Mouse (Mus musculus) midbrain, embryonic 11.5 days (tissue): Measurements from ENCODE around the gene Gspt1. TPM values are rescaled to one million over a fixed set of nuclear protein-coding genes. Genes with fewer than 3 reads are reported as not detected.

Experiments
- ATAC-seq: fragments of 200-750 bp; cut with Nextera tagmentation; 2 replicates; pipeline ENCODE4 v1.8.0; 2017; ENCODE audit warnings: moderate TSS enrichment, moderate library complexity; ENCODE audit not compliant: low FRiP score
- DNase-seq: peaks from one replicate; pipeline ENCODE4 v3.0.0; 2015; ENCODE audit warnings: low spot score; ENCODE audit errors: missing footprints
- H3K27ac ChIP-seq: fragments of 300-500 bp; sonication (generic); 2 replicates; pipeline ENCODE4 v1.5.1; 2014; ENCODE audit warnings: low read depth, low read length
- H3K27me3 ChIP-seq: fragments of 300-500 bp; sonication (generic); 2 replicates; pipeline ENCODE4 v1.6.1; 2014; ENCODE audit warnings: mild to moderate bottlenecking, low read length, moderate library complexity, mixed read lengths; ENCODE audit not compliant: control insufficient read depth, insufficient read depth
- H3K36me3 ChIP-seq: fragments of 300-500 bp; sonication (generic); 2 replicates; pipeline ENCODE4 v1.6.1; 2014; ENCODE audit warnings: mild to moderate bottlenecking, low read length, moderate library complexity, mixed read lengths; ENCODE audit not compliant: control insufficient read depth, insufficient read depth
- H3K4me1 ChIP-seq: fragments of 300-500 bp; sonication (generic); 2 replicates; pipeline ENCODE4 v1.6.1; 2014; ENCODE audit warnings: low read length; ENCODE audit not compliant: control insufficient read depth, insufficient read depth
- H3K4me2 ChIP-seq: fragments of 300-500 bp; sonication (generic); 2 replicates; pipeline ENCODE4 v1.6.1; 2014; ENCODE audit warnings: mild to moderate bottlenecking, moderate library complexity
- H3K4me3 ChIP-seq: fragments of 300-500 bp; sonication (generic); 2 replicates; pipeline ENCODE4 v1.5.1; 2014; ENCODE audit warnings: low read depth, low read length
- H3K9ac ChIP-seq: fragments of 300-500 bp; sonication (generic); 2 replicates; pipeline ENCODE4 v1.6.1; 2014; ENCODE audit warnings: low read length
- H3K9me3 ChIP-seq: fragments of 300-500 bp; sonication (generic); 2 replicates; pipeline ENCODE4 v1.6.1; 2016; ENCODE audit warnings: low read length; ENCODE audit not compliant: control insufficient read depth
- WGBS: fragments of 180-500 bp; shearing (Covaris S2); extraction: QIAGEN DNeasy Blood & Tissue Kit; methylation state at CpG from one replicate; pipeline ENCODE4 v1.1.7; 2014; 5-methylcytosine and 5-hydroxymethylcytosine counted together
- microRNA counts: library from miRNA; unstranded; fragments of <30 nt; microRNA quantifications from one replicate; lab custom pipeline; 2015
- microRNA-seq: library from miRNA; unstranded; fragments of <30 nt; microRNA quantifications from one replicate; pipeline ENCODE4, GENCODE M21; 2017
- polyA plus RNA-seq: library from polyadenylated mRNA; unstranded; fragments of >200 nt; fragmentation: Nextera tagmentation; extraction: Ambion mirVana; gene quantifications from 2 replicates; pipeline ENCODE4 v1.2.1, GENCODE M21; 2014

Gspt1 gene
- polyA plus RNA-seq, 1 experiment from 2014 or later: 87.6 TPM

DNA sequence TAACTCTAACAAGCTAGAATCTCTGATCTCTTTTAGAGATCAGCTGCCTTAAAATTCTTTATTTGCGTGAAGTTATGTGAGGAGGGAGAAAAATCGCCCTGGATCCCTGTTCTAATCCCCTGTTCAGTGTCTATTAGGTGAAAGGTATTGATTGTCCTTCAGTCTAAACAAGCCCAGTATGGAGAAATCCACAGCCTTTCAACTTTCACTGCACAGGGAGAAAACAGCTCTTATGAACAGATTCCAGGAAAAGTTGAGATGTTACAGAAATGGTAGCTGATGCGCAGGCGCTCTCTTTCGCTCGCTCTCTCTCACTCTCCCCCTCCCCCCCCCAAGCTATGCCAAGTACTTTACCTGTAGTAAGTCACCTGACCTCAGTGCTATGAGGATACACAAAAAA lies 82.4 kb downstream of the Gspt1 start:
- no peak for DNase-seq
- Histone ChIP-seq H3K4me3 (no peak overlapping the region), H3K9me3 (no peaks in the 10 kb centered on the region), H3K27ac (no peak overlapping the region), H3K27me3 (no peaks in the 10 kb centered on the region), H3K4me1 (peaks cover 2% of the 10 kb centered on the region; the same call in 1 of the 2 replicates), H3K9ac (no peak overlapping the region), H3K36me3 (no peaks in the 10 kb centered on the region), H3K4me2 (no peak overlapping the region)
- no peak for ATAC-seq
- WGBS: 90% methylated on average over 6 of the region's 6 CpGs

MicroRNAs encoded within 50 kb of the gene (microRNA counts, 519-probe panel; counts per million panel counts)
- microRNA mmu-miR-1945 (lab: Ali Mortazavi, UCI): not detected

Small RNAs within 50 kb of the gene (microRNA-seq; reads per million reads assigned to microRNA genes)
- 9.5 reads per million, percentile 29 among the genes with 10 or more reads in this experiment for gene Mir1945

Other genes with a start within 250 kb of the Gspt1 start
- gene Snn, start 193.4 kb downstream of the Gspt1 start, polyA plus RNA-seq: 103 and 110 TPM in 2 replicates
- 61.8 and 63.4 TPM in 2 replicates for gene Litaf, start 188.2 kb downstream of the Gspt1 start, polyA plus RNA-seq
- gene Txndc11, start 119.7 kb downstream of the Gspt1 start, polyA plus RNA-seq: 27.3 and 31.0 TPM in 2 replicates
- 82.2 and 87.5 TPM in 2 replicates for gene Zc3h7a, start 77.9 kb downstream of the Gspt1 start, polyA plus RNA-seq
- 276 and 303 TPM in 2 replicates for gene Rsl1d1, start 51.0 kb downstream of the Gspt1 start, polyA plus RNA-seq
- not detected in 2 replicates for gene Tnfrsf17, start 59.5 kb upstream of the Gspt1 start, polyA plus RNA-seq
- gene Snx29, start 68.6 kb upstream of the Gspt1 start, polyA plus RNA-seq: 7.1 and 10.0 TPM in 2 replicates